Mouse (Mus musculus): Measurements from ENCODE around the gene Tbcd. TPM values are rescaled to one million over a fixed set of nuclear protein-coding genes. Genes with fewer than 3 reads are reported as not detected.

The Tbcd gene
- polyA plus RNA-seq, 1 experiment, result 99.9 TPM

GRCm38 (mm10) chr11:121536528-121536927 is 84.8 kb downstream of the Tbcd start:
- DNase-seq (ENCODE audit: low read depth), result no peak

DNA sequence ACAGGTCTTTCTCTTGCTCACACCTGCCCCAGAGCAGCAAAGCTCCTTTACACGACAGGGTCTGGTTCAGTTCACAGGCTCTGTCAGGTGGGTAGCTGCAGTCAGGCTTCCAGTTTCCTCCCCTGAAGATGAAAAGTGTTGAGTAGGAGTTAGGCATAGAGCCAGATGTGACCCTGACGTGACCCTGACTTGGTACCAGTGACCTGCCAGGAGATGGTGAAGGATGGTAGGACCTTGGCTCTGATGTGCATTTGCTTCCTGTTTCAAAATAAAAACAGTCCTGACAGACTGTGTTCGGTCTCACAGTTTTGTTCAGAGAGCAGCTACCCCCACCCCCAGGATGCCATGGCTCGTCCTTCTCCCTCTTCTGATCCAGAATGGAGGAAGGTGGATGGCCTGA is 90.7 kb downstream of the Tbcd start:
- no peak for DNase-seq (ENCODE audit: low read depth)

DNA sequence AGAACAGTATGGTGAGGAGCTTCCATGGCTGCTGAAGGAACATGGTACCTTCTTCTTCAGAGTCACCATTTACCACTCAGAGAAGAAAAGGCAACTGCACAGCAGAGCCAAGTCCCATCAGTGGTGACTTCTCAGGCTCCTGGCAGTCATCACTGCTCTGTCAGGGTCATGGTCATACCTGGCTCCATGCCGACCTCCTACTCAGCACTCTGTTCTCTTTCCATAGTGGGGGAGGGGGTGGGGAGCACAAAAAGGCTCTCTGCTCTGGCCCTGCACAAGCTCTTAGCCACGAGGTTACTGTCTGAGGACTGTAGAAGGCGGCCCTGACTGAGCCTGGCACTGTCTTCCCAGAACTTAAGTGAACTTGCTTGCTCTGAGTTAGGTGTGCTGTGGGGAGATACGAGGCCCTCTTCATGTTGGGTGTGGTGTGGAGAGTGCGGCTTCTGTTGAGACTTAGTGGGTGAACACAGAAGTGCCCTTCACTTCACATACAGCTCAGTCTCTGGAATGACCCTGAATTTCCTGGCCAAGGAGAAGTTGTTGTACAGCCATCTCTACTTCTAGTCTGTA is 91.6 kb downstream of the Tbcd start:
- DNase-seq (ENCODE audit: low read depth), result no peak

- DNase-seq (ENCODE audit: low read depth), result peak; percentile 71
Observed at GRCm38 (mm10) chr11:121543922-121544321, 92.2 kb downstream of the Tbcd start.

DNA sequence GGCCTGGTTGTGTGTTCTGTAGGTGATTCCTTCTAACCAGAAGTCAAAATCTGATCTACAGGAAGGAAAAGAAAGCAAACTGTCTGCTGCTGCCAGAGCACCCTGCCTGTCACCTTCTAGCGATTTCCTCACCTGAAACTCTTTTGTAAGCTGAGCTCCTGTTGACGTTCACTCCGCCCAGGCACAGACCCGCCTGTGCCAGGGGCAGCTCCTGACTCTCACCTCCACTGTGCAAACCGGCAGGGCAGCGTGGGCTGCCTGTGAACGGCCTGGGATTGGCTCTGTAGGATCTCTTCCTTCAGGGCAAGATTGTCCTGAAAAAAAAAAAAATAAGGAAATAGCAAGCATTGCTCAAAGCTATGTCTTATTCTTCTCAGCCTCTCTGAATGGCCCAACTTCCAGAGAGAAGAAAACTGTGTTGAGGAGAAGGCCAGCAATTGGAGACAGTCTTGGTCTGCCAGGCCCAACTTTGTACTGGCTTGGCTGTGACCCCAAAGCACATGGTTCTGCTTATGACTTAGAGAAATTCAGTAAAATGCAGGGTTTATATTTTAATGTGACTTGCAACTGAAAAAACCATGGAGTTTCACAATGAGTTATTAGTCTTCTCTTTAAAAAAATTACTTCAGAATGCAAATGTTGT is 93.1 kb downstream of the Tbcd start:
- DNase-seq (ENCODE audit: low read depth), result peak; percentile 93

- no peak for DNase-seq (ENCODE audit: low read depth)
Observed at GRCm38 (mm10) chr11:121545398-121546034, 93.8 kb downstream of the Tbcd start.

DNA sequence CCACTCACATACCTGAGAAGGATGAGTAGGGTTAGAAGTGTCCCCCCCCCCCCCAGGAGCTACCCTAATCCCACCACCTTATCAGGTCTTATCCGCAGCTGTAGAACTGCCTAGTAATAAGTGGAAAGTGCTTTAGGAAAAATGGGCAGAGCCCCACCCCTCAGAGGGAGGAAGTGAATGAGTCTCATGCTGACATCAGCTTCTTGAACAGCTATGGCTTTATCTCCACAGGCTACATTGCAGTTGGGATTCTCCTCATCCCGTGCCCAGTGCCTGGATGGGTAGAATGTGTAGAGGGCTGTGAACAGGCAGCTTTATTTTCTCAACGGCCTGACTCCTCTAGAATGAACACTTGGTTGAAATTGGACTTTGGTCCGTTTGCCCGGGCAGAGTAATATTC is 95.5 kb downstream of the Tbcd start:
- no peak for DNase-seq (ENCODE audit: low read depth)

DNA sequence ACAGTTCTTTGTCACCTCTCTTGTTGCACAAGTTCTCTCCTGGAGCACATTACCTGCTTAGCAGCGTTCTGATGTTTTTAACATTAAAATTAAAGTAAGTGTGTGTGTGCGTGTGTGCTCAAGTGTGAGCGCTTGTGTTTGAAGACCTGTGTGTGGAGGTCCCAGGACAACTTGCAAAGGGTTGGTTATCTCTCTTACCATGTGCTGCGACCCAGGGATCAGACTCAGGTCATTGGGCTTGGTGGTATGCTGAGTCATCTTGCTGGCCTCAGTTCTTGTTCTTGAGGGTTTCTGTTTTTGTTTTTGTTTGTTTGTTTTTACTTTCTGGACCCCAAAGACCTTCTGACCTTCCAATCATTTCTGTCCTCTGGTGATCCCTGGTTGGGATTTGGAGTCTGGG is 96.2 kb downstream of the Tbcd start:
- DNase-seq (ENCODE audit: low read depth), result no peak

- no peak for DNase-seq (ENCODE audit: low read depth)
Observed at GRCm38 (mm10) chr11:121548996-121549842, 97.5 kb downstream of the Tbcd start.

DNA sequence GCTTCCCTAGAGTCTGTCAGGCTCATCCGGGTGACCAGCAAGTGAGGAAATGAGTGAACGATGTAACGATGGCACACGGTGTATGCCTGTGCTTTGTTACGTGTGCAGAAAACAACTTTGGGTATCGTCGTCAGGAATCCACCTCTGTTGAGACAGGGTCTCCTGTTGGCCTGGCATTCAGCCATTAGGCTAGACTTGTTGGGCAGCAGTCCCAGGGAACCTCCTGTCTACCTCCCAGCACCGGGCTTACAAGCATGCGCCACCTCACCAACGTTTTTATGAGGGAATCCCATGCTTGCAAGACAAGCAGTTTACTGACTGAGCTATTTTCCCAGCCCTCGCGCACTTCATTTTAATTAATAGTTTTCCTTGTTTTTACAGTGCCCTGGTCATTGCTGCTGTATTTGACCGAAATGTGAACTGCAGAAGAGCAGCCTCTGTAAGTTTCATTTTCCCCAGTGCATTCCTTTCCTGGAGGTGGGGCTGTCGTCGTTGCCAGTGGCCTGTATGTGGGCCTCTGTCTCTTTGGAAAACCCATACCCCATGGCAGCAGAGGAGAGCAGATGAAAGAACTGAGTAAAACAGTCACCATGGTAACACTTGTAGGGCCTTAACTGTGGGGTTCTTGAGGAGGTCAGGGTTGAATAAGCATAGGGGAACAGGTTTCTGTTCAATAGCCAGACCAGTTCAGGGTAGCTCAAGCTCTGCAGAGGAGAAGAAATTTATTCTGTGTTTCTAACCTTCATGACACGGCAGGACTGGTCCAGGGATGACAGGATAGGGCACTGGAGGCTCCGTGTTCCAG is 98.3 kb downstream of the Tbcd start:
- no peak for DNase-seq (ENCODE audit: low read depth)

GRCm38 (mm10) chr11:121551206-121551799 is 99.6 kb downstream of the Tbcd start:
- no peak for DNase-seq (ENCODE audit: low read depth)

- DNase-seq (ENCODE audit: low read depth), result no peak
Observed at GRCm38 (mm10) chr11:121552167-121552566, 100.4 kb downstream of the Tbcd start.

DNA sequence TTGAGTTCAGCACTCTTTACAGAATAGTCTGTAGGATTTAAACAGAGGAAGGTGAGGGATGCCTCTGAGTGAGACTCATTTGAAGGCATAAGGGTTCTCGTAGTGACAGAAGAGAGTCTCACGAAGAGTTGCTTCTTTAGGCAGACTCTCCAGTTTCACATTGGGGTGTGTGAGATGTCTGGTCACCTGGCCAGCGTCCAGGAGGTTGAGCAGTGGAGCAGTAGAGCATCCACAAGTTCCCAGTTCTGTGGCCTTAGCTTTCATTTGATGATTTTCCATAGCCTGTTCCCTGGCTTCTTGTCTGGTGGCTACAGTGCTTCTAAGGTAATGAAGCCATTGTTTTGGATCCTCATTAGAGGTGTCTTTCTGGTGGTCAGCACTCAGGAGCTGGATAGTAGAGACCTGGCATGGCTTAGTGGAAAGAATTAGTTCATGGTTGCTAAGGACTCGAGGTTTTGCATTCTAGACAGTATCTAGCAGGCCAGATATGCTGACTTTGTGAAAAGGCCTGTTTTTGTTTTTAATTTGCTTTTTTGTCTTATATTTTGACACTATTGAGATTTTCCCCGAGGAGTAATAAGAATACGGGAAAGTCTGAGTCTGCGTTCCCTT is 101.2 kb downstream of the Tbcd start:
- no peak for DNase-seq (ENCODE audit: low read depth)

DNA sequence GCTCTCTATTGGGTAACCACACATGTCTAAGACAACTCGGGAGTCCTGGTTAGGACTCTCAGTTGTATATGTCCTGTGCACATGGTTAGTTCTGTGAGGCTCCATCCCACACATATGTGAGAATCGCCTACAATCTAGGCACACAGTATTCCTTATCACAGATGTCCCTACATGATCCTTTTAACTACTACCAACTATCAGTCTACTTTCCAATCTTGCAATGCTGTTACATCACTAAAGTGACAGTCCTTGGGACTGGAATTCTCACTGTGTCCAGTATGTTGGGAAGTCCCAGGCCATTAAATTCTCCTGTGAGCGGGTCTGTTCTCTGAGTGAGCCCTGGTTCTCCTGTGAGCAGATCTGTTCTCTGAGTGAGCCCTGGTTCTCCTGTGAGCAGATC is 101.7 kb downstream of the Tbcd start:
- no peak for DNase-seq (ENCODE audit: low read depth)

GRCm38 (mm10) chr11:121556727-121557126 is 105.0 kb downstream of the Tbcd start:
- peak; percentile 50 for DNase-seq (ENCODE audit: low read depth)

GRCm38 (mm10) chr11:121557946-121558345 is 106.2 kb downstream of the Tbcd start:
- DNase-seq (ENCODE audit: low read depth), result no peak

GRCm38 (mm10) chr11:121558522-121558921 is 106.8 kb downstream of the Tbcd start:
- DNase-seq (ENCODE audit: low read depth), result no peak

- no peak for DNase-seq (ENCODE audit: low read depth)
Observed at GRCm38 (mm10) chr11:121559527-121560293, 108.0 kb downstream of the Tbcd start.

DNA sequence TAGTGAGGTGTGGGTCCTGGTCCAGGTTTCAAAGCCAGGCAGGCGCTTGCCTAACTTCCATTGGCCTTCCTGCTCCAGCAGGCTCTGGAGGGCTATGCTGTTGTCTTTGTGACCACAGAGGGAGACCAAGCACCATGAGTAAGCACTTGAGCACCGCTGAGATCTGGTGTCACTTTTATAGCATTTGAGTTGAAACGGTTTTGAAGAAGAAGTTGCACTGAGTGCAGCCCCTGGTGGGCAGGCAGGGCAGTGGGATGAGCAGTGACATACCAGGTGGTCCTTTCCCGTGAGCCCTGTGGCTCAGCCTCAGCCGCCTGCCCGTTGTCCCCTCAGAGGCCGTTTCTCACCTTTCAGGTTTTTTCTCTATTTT is 108.5 kb downstream of the Tbcd start:
- DNase-seq (ENCODE audit: low read depth), result no peak

- DNase-seq (ENCODE audit: low read depth), result no peak
Observed at GRCm38 (mm10) chr11:121563312-121563711, 111.6 kb downstream of the Tbcd start.
